Comparison of ENCODE assay signal across 8 mouse cellular contexts in genomic region chr9:40531027-40531621, GRCm38 (mm10). TPM values are rescaled to one million over a fixed set of nuclear protein-coding genes. Genes with fewer than 3 reads are reported as not detected.
DNase-seq lines count a peak whose midpoint lies in the region; ATAC-seq and TF ChIP-seq lines count a peak whose summit lies in the region.

TSS of gene Gramd1b (minus strand) at chr9:40531383.

- peaks cover 22% of the 10 kb centered on the region; the same call in 1 of the 2 replicates for H3K4me1 ChIP-seq in embryonic facial prominence, embryonic 15.5 days
- H3K4me1 ChIP-seq in heart, postnatal 0 days (ENCODE audit: control insufficient read depth, insufficient read depth): 0 out of 2 replicates have a peak, but pooled peaks cover 4% of the 10 kb centered on the region

- ATAC-seq in embryonic facial prominence, embryonic 15.5 days (ENCODE audit: insufficient number of reproducible peaks, low FRiP score, low TSS enrichment, low read depth): peak; percentile 44; the same call in 1 of the 2 replicates
- peak; percentile 84 for ATAC-seq in heart, postnatal 0 days (ENCODE audit: insufficient read depth, low read depth)

- no peak within 1 kb of the TSS for H3K27ac ChIP-seq in embryonic facial prominence, embryonic 15.5 days (replicated peaks)
- no peak within 1 kb of the TSS for H3K27ac ChIP-seq in heart, postnatal 0 days (ENCODE audit: low read depth)
- peak within 1 kb of the TSS; percentile 22 for H3K27ac ChIP-seq in macrophage

- WGBS in embryonic facial prominence, embryonic 15.5 days: under 1% methylated on average over 40 of the region's 40 CpGs
- WGBS in heart, postnatal 0 days: 2% methylated on average over 40 of the region's 40 CpGs
- 3% methylated on average over 40 of the region's 40 CpGs for WGBS in large intestine, adult 2 months
- WGBS in macrophage (ENCODE audit: missing documents): 26% methylated on average over 35 of the region's 40 CpGs

- H3K9ac ChIP-seq in embryonic facial prominence, embryonic 15.5 days: peak within 1 kb of the TSS; percentile 21; the same call in 1 of the 2 replicates
- no peak within 1 kb of the TSS; the same call in 1 of the 2 replicates for H3K9ac ChIP-seq in heart, postnatal 0 days (replicated peaks; ENCODE audit: low read depth, low read length)

- TF ChIP-seq CTCF in heart, postnatal 0 days (IDR thresholded peaks at IDR 0.05; ENCODE audit: low read depth): no peak

- H3K36me3 ChIP-seq in embryonic facial prominence, embryonic 15.5 days: no peaks in the 10 kb centered on the region
- no peaks in the 10 kb centered on the region for H3K36me3 ChIP-seq in heart, postnatal 0 days (replicated peaks; ENCODE audit: control insufficient read depth, insufficient read depth, low read length)
- no peaks in the 10 kb centered on the region for H3K36me3 ChIP-seq in macrophage (ENCODE audit: inconsistent target)

- H3K4me2 ChIP-seq in embryonic facial prominence, embryonic 15.5 days (replicated peaks): peak within 1 kb of the TSS; percentile 78
- H3K4me2 ChIP-seq in heart, postnatal 0 days (ENCODE audit: low read depth, low read length): peak within 1 kb of the TSS; percentile 74

- H3K9me3 ChIP-seq in embryonic facial prominence, embryonic 15.5 days (replicated peaks): no peaks in the 10 kb centered on the region
- H3K9me3 ChIP-seq in heart, postnatal 0 days (replicated peaks; ENCODE audit: control insufficient read depth, low read length): no peaks in the 10 kb centered on the region

- H3K4me3 ChIP-seq in embryonic facial prominence, embryonic 15.5 days (replicated peaks): peak within 1 kb of the TSS; percentile 50
- H3K4me3 ChIP-seq in heart, postnatal 0 days (ENCODE audit: low read depth, low read length): peak within 1 kb of the TSS; percentile 54
- peak within 1 kb of the TSS; percentile 30 for H3K4me3 ChIP-seq in macrophage (ENCODE audit: inconsistent target)

- H3K27me3 ChIP-seq in embryonic facial prominence, embryonic 15.5 days: peaks cover 9% of the 10 kb centered on the region; the same call in 1 of the 2 replicates
- peaks cover 7% of the 10 kb centered on the region; the same call in 1 of the 2 replicates for H3K27me3 ChIP-seq in heart, postnatal 0 days (ENCODE audit: control insufficient read depth, insufficient read depth, low read length)

- H3K79me2 ChIP-seq in macrophage (ENCODE audit: inconsistent target): peaks cover 8% of the 10 kb centered on the region; the same call in 1 of the 2 replicates

- no peak for TF ChIP-seq EP300 in heart, postnatal 0 days (IDR thresholded peaks at IDR 0.05; ENCODE audit: low read depth)

- peak; percentile 38 for DNase-seq in R1 (ENCODE audit: low read depth, low spot score)
- peak in 1 of 2 experiments; percentile 8 for DNase-seq in adrenal gland, postnatal 4 days (ENCODE audit: low spot score in 2 of 2)
- peak; percentile 57 for DNase-seq in heart, postnatal 0 days (ENCODE audit: low spot score)
- DNase-seq in large intestine, adult 2 months (ENCODE audit: low read depth, low spot score): no peak
- DNase-seq in right cerebral cortex, postnatal 25 days: peak; percentile 52
- no peak for DNase-seq in MN1 (ENCODE audit: low spot score)

RNA-seq across cellular contexts. Expression of gene Gramd1b, which starts in this region (rescaled TPM):
- total RNA-seq in adrenal gland, postnatal 4 days (2021): 100 to 1,000 TPM; 476 to 492 TPM
- polyA plus RNA-seq in embryonic facial prominence, embryonic 15.5 days (2015; fragmentation: Nextera tagmentation; extraction: Ambion mirVana): 5.7 and 6.0 TPM in 2 replicates
- 7.3 and 17.4 TPM in 2 replicates for total RNA-seq in heart, postnatal 0 days (2014; rRNA removed; ENCODE audit: low replicate concordance)
- 3.2 and 4.5 TPM in 2 replicates for polyA plus RNA-seq in heart, postnatal 0 days (2015; fragmentation: Nextera tagmentation; extraction: Ambion mirVana)
- polyA plus RNA-seq in large intestine, adult 2 months (2012; rRNA removed): 26.9 and 66.8 TPM in 2 replicates
- total RNA-seq in macrophage (2018; cell fraction: chromatin; rRNA removed): 100 to 1,000 TPM; 144 to 589 (median 313) TPM
- 100 to 1,000 TPM in 21 of 26 experiments, 10 to 100 TPM in 5; 70.7 to 155 (median 114) TPM for total RNA-seq in macrophage (2018; cell fraction: cytosol; rRNA removed)
- total RNA-seq in macrophage (2018; cell fraction: nucleus; rRNA removed): 100 to 1,000 TPM; 104 to 419 (median 285) TPM
- polyA plus RNA-seq in macrophage (2018): 66.3 to 75.9 TPM (median 73.4 TPM) in 3 replicates

Comparison
In these comparisons a context has a peak if more than half of its experiments do, and no peak if none do; other contexts are left out.
1. RNA of gene Gramd1b (total RNA-seq): 476 to 492 TPM in adrenal gland, postnatal 4 days; 7.3 to 17.4 TPM in heart, postnatal 0 days; every median in the first group is over 10 times any median in the second.
2. DNase-seq: peak in R1 (single experiment), heart, postnatal 0 days (single experiment) and right cerebral cortex, postnatal 25 days (single experiment); none in large intestine, adult 2 months (single experiment) and MN1 (single experiment).
3. Peak in every context shown above with its lines, with median percentiles within 50 percentile points of each other: H3K4me3 ChIP-seq.